Mouse (Mus musculus) brain, embryonic 14.5 days (tissue): ENCODE results near the gene Gm12216.

Experiments used
- CTCF ChIP-seq: fragments of 200-500 bp; IDR thresholded peaks from 2 replicates; pipeline ENCODE4 v1.5.1; 2012; ENCODE audit warnings: inconsistent platforms, mild to moderate bottlenecking, moderate library complexity, borderline replicate concordance; ENCODE audit not compliant: insufficient read depth, insufficient read length; ENCODE audit errors: extremely low read depth
- POLR2A ChIP-seq: fragments of 200-500 bp; IDR thresholded peaks from 2 replicates; pipeline ENCODE4 v1.6.1; 2012; ENCODE audit warnings: mild to moderate bottlenecking, inconsistent platforms, borderline replicate concordance; ENCODE audit not compliant: poor library complexity, insufficient read depth, insufficient read length, severe bottlenecking; ENCODE audit errors: extremely low read depth

DNA sequence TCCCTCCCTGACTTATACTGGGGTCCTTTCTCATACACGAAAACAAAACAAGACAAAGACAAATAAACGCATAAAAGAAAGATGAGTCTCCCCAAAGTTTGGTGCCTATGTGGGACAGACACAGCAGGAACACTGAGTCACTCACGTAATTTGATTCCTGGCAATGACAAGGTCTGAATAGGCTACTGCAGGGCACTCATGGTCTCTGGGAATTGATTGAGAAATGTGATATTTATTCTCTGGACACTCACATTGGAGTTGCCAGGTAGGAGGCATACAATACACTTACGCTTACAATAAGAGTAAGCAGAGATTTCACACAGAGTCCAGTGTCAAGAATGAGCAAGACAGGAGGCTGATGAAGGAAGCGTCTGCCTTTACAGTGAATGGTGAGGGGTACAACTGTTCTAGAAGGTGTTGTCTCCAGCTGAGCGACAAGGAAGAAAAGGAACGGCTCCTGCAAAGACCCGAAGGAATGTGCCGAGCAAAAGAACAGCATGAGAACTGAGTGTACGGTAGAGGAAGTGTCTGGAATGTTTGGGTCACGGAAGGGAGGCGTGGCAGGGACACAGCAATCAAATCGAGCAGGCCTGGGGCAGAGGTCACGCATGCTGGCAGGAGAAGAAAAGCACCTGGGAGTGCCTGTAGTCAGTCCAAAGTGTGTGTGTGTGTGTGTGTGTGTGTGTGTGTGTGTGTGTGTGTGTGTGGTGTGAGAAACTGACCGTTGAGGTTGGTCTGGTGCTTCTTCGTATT lies 44.9 kb upstream of the Gm12216 start:
- TF ChIP-seq CTCF (no peak), POLR2A (no peak)
